Mouse (Mus musculus) lung, embryonic 14.5 days (tissue): ENCODE results near the gene Mamdc4. TPM values are rescaled to one million over a fixed set of nuclear protein-coding genes. Genes with fewer than 3 reads are reported as not detected.
A peak's percentile ranks its signal among the peaks of the same experiment; 100 is the strongest.

ENCODE experiments used
- ATAC-seq: fragments of 200-750 bp; cut with Nextera tagmentation; 2 replicates; pipeline ENCODE4 v1.8.0; 2017; ENCODE audit warnings: mild to moderate bottlenecking, moderate TSS enrichment, moderate library complexity; ENCODE audit not compliant: insufficient read depth
- DNase-seq: peaks from one replicate; pipeline ENCODE4 v3.0.0-alpha.2; 2015
- H3K27ac ChIP-seq: fragments of 300-500 bp; sonication (generic); 2 replicates; pipeline ENCODE4 v1.5.1; 2014; ENCODE audit warnings: low read depth, mild to moderate bottlenecking, moderate library complexity
- H3K27me3 ChIP-seq: fragments of 300-500 bp; sonication (generic); 2 replicates; pipeline ENCODE4 v1.6.1; 2014; ENCODE audit warnings: low read length, control low read depth; ENCODE audit not compliant: insufficient read depth
- H3K36me3 ChIP-seq: fragments of 300-500 bp; sonication (generic); 2 replicates; pipeline ENCODE4 v1.6.1; 2014; ENCODE audit warnings: control low read depth; ENCODE audit not compliant: insufficient read depth
- H3K4me1 ChIP-seq: fragments of 300-500 bp; sonication (generic); 2 replicates; pipeline ENCODE4 v1.6.1; 2014; ENCODE audit warnings: antibody characterized with exemption, control low read depth; ENCODE audit not compliant: insufficient read depth
- H3K4me2 ChIP-seq: fragments of 300-500 bp; sonication (generic); 2 replicates; pipeline ENCODE4 v1.6.1; 2014; ENCODE audit warnings: mild to moderate bottlenecking
- H3K4me3 ChIP-seq: fragments of 300-500 bp; sonication (generic); 2 replicates; pipeline ENCODE4 v1.5.1; 2014; ENCODE audit warnings: low read depth, low read length
- H3K9ac ChIP-seq: fragments of 300-500 bp; sonication (generic); 2 replicates; pipeline ENCODE4 v1.6.1; 2014
- H3K9me3 ChIP-seq: fragments of 300-500 bp; sonication (generic); 2 replicates; pipeline ENCODE4 v1.6.1; 2016; ENCODE audit warnings: low read depth, low read length, control low read depth
- CTCF ChIP-seq: IDR thresholded peaks from 2 replicates; pipeline ENCODE4 v1.5.1; 2016; ENCODE audit warnings: antibody characterized with exemption, low read depth
- WGBS: fragments of 180-500 bp; shearing (Covaris S2); extraction: QIAGEN DNeasy Blood & Tissue Kit; methylation state at CpG from one replicate; pipeline ENCODE4 v1.1.7; 2014; 5-methylcytosine and 5-hydroxymethylcytosine counted together
- polyA plus RNA-seq: library from polyadenylated mRNA; unstranded; fragments of >200 nt; fragmentation: Nextera tagmentation; extraction: Ambion mirVana; gene quantifications from 2 replicates; pipeline ENCODE4 v1.2.1, GENCODE M21; 2014

Mamdc4 gene
- polyA plus RNA-seq, 1 experiment from 2014 or later, result 2.2 TPM

DNA sequence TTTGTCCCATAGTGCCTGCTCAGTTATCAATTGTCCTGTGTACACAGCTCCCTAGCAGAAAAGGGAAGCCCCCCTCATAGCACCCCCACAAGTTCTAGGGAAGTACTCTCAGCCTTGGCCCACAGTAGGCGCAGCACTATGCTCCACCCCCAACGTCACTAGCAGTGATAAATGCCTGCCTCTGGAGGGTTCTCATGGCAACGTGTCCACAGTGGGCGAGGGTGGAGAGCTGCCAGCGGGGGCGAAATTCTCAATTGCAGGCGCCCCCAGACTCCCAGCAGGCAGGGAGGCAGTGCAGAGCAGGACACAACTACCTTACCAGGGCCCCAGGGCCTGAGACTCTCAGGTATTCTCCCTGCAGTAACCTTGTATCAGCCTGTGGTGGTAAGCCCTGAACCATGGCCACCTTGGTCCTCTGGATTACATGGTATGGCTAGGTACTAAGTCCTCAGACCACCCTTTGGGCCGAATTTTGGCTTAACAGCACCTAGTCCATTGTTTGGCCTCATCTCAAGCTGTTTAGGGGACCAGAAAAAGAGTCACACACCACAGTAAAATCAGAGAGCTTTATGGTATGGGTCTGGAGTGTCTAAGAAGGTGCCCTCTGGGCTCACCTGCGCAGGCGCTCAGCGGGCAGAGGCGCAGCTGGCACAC is 7.9 kb upstream of the Mamdc4 start:
- Histone ChIP-seq H3K4me1 (peaks cover 3% of the 10 kb centered on the region; the same call in 1 of the 2 replicates), H3K27ac (no peak overlapping the region), H3K9ac (no peak overlapping the region), H3K27me3 (peaks cover 38% of the 10 kb centered on the region), H3K4me2 (no peak overlapping the region), H3K9me3 (no peaks in the 10 kb centered on the region), H3K36me3 (peaks cover 46% of the 10 kb centered on the region), H3K4me3 (no peak overlapping the region)
- DNase-seq (peak; percentile 62), ATAC-seq (no peak)
- TF ChIP-seq CTCF, result no peak
- 44% methylated on average over 12 of the region's 12 CpGs for WGBS

DNA sequence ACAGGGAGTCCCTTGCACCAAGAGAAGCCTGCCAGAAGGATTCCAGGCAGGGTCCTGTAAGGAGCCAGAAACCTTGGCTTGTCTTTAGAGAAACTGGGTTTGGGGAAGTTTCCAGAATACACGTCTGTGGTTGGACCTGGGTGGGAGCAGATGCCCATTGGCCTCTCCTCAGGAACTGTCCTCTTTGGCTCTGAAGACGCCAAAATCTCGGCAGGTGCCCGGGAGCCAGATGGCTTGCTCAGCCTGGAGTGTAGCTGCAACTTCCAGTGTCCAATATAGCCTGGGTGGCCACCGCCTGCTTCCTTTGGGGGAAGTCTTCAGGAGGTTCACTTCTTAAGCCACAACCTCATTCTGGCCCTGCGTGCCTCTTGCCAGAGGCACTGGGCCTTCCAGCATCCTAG is 7.3 kb upstream of the Mamdc4 start:
- 29% methylated on average over 6 of the region's 6 CpGs for WGBS

DNA sequence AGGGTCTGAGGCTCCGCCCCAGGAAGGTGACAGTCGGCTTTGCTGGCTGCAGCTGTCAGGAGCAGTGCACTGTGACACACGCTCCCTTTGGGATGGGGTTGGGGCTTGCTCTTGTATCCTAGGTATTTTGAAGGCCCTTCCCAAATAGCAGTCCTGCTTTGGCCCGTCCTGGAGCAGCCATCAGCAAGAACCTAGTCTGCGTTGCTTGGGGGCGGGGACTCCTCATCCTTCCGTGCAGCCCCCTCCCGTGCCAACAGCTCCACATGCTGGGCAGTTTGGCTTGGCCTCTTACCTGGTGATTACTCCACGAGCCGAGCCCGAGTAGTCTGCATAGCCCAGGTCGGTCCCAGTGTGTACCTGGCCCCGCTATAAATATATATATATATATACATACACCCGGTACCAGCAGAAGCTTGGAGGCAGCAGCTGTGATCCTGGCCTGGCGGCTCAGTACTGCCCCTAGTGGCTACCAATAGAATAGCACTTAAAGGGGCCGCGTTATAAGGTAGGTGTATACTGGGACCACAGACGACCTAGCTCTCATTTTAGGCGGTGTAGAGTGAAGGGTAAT is 6.7 kb upstream of the Mamdc4 start, which contains the start of gene Ajm1:
Ajm1 (minus strand) TSS at position 464 of the 571 bp plus-strand sequence.
- Histone ChIP-seq H3K9ac (peak within 1 kb of the TSS; percentile 26; the same call in 1 of the 2 replicates), H3K27me3 (peaks cover 51% of the 10 kb centered on the region)
- DNase-seq, result peak; percentile 85

More for the DNA sequence above, 7.3 kb upstream of the Mamdc4 start:
- Histone ChIP-seq H3K36me3 (peaks cover 39% of the 10 kb centered on the region), H3K4me2 (peak overlapping the region; percentile 68; the same call in 1 of the 2 replicates), H3K27ac (no peak overlapping the region), H3K9ac (no peak overlapping the region), H3K9me3 (no peaks in the 10 kb centered on the region), H3K4me1 (peaks cover 3% of the 10 kb centered on the region; the same call in 1 of the 2 replicates), H3K4me3 (peak overlapping the region; percentile 29; the same call in 1 of the 2 replicates), H3K27me3 (peaks cover 45% of the 10 kb centered on the region)
- TF ChIP-seq CTCF, result no peak
- DNase-seq, result no peak
- ATAC-seq, result peak; percentile 14; the same call in 1 of the 2 replicates

DNA sequence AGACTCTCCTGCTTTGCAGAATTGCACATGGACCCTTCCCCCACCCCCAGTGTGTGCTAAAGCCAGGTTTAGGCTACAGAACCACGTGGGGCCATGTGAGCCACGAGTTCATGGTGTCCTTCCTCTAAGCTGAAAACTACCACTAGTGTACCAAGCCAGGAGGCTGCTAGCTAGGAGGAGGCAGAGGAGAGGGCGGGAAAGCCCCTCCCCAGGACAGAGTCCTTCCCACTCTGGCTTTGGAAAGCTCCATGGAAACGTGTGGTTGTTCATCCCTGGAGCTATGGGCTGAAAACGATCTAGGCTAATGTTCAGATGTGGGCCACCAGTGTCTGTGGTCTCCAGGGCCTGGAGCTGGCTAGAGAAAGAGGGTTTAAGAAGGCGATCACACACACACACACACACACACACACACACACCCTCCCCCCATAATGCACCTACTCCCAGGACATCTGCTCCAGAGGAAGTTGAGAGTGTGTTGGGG is 6.0 kb upstream of the Mamdc4 start:
- H3K4me1 ChIP-seq, result peaks cover 7% of the 10 kb centered on the region
- no peak for TF ChIP-seq CTCF
- H3K27ac ChIP-seq, result no peak overlapping the region
- H3K27me3 ChIP-seq, result peaks cover 58% of the 10 kb centered on the region
- no peak for ATAC-seq
- WGBS, result 37% methylated on average over 6 of the region's 6 CpGs
- no peak overlapping the region for H3K4me2 ChIP-seq
- peaks cover 29% of the 10 kb centered on the region for H3K36me3 ChIP-seq
- no peak overlapping the region for H3K9ac ChIP-seq
- DNase-seq, result no peak
- no peak overlapping the region for H3K4me3 ChIP-seq
- no peaks in the 10 kb centered on the region for H3K9me3 ChIP-seq

More for the DNA sequence above, 6.7 kb upstream of the Mamdc4 start, which contains the start of gene Ajm1:
- Histone ChIP-seq H3K36me3 (peaks cover 34% of the 10 kb centered on the region), H3K9me3 (no peaks in the 10 kb centered on the region), H3K4me3 (peak within 1 kb of the TSS; percentile 29), H3K27ac (no peak within 1 kb of the TSS), H3K4me1 (peaks cover 3% of the 10 kb centered on the region; the same call in 1 of the 2 replicates), H3K4me2 (peak within 1 kb of the TSS; percentile 68)
- 5% methylated on average over 19 of the region's 19 CpGs for WGBS
- TF ChIP-seq CTCF, result peak; percentile 93
- ATAC-seq, result peak; percentile 70

DNA sequence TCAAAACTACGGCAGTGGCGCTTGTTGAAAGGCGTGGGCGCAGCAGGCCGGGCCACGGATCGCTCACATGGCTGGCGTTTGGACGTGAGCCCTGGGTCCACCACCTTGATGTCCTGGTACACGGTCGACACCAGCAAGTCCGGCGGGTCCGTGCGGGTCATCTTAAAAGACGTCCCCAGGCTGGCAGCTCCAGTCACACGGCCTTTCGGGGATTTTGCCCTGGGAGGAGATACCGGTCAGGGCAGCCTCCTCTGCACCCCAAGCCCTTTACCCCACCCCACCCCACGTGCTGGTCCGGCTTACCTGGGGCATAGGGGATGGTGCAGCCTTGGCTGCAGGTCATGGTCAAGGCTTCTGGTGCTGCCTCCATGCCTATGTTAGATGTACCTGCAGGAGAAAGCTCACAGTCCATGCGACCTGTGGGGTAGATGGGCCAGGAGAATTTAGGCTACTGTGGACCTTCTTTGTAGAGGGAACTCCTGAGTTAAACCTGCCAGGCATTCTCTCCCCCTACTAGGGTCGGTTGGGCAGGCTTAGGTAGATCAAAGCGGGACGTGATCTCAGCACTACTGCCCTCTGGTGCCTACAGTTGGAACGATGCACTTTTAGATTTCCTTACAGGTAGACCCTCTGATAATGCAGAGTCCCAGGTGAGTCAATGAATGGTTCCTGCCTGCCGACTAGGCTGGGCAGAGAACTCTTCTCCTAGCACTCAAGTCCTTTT is 5.3 kb upstream of the Mamdc4 start:
- peak; percentile 65 for TF ChIP-seq CTCF
- no peak for ATAC-seq
- peak overlapping the region; percentile 45 for H3K4me2 ChIP-seq
- H3K4me3 ChIP-seq, result peak overlapping the region; percentile 28
- DNase-seq, result peak; percentile 73
- H3K4me1 ChIP-seq, result peaks cover 10% of the 10 kb centered on the region
- H3K9ac ChIP-seq, result no peak overlapping the region
- no peak overlapping the region for H3K27ac ChIP-seq
- H3K9me3 ChIP-seq, result no peaks in the 10 kb centered on the region
- H3K27me3 ChIP-seq, result peaks cover 58% of the 10 kb centered on the region
- WGBS, result 7% methylated on average over 27 of the region's 27 CpGs
- peaks cover 21% of the 10 kb centered on the region for H3K36me3 ChIP-seq

DNA sequence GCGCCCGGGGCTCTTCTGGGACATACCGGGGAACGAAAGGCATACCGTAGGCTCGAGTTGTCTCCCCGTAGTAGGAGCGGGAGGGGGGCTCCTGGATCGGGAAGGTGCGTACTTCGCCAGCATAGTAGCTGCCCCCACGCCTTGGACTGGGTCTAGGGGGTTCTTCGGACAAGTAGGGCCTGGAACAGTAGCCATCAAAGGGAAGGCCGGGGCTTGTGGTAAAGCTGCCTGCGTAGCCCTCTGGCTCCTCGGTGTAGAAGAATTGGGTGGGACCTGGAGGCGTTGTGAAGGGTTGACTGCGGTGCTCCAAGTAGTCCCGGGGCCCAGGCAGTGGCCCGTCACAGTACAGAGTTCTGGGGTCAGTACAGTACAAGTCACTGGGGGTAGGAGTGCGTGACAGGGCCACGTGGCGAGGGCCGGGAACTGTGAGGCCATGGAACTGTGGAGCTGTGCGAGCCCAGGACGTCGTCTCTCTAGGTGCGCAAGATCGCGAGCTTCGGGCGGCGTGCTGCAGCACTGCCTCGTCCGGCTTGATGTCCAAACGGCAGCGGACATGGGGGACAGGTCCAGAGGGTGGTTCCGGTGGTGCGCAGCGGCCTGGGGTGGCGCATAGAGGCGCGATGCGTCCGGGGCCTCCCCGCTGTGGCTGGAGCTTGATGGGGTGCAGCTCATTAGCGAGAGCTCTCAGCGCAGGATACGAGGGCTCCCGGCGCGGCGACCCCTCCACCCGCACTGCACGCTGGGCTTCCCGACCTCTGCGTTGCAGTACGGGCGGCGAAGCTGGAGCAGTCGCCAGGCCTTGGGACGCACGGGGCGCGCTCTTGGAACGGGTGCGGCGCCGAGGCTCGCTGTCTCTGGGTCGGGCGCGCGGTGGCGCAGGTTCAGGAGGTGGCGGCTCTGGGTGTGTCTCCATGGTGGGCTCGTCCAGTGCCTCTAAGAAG is 4.4 kb upstream of the Mamdc4 start:
- no peak overlapping the region for H3K27ac ChIP-seq
- 5% methylated on average over 75 of the region's 77 CpGs for WGBS
- peaks cover 58% of the 10 kb centered on the region for H3K27me3 ChIP-seq
- H3K4me1 ChIP-seq, result peaks cover 12% of the 10 kb centered on the region
- H3K4me3 ChIP-seq, result peak overlapping the region; percentile 28
- no peaks in the 10 kb centered on the region for H3K9me3 ChIP-seq
- TF ChIP-seq CTCF, result no peak
- H3K9ac ChIP-seq, result no peak overlapping the region; the same call in 1 of the 2 replicates
- ATAC-seq, result no peak
- no peak for DNase-seq
- peak overlapping the region; percentile 51 for H3K4me2 ChIP-seq
- H3K36me3 ChIP-seq, result peaks cover 14% of the 10 kb centered on the region
